Mouse (Mus musculus) midbrain, postnatal 0 days (tissue): ENCODE results near the gene Dnah11. TPM values are rescaled to one million over a fixed set of nuclear protein-coding genes. Genes with fewer than 3 reads are reported as not detected.

ENCODE experiments used
- ATAC-seq: fragments of 200-750 bp; cut with Nextera tagmentation; 2 replicates; pipeline ENCODE4 v1.8.0; 2017; ENCODE audit warnings: moderate number of reproducible peaks, mild to moderate bottlenecking, moderate TSS enrichment, moderate library complexity; ENCODE audit not compliant: low FRiP score
- DNase-seq: peaks from one replicate; pipeline ENCODE4 v3.0.0-alpha.2; 2015; ENCODE audit warnings: low spot score
- H3K27ac ChIP-seq: fragments of 300-500 bp; sonication (generic); 2 replicates; pipeline ENCODE4 v1.5.1; 2014; ENCODE audit warnings: low read depth, mild to moderate bottlenecking, low read length, mixed read lengths
- H3K27me3 ChIP-seq: fragments of 300-500 bp; sonication (generic); 2 replicates; pipeline ENCODE4 v1.6.1; 2014; ENCODE audit warnings: low read length, control low read depth, mixed read lengths; ENCODE audit not compliant: insufficient read depth
- H3K36me3 ChIP-seq: fragments of 300-500 bp; sonication (generic); 2 replicates; pipeline ENCODE4 v1.6.1; 2014; ENCODE audit warnings: low read length, control low read depth, mixed read lengths; ENCODE audit not compliant: insufficient read depth
- H3K4me1 ChIP-seq: fragments of 300-500 bp; sonication (generic); 2 replicates; pipeline ENCODE4 v1.6.1; 2014; ENCODE audit warnings: mild to moderate bottlenecking, control low read depth, antibody characterized with exemption, low read length, mixed read lengths; ENCODE audit not compliant: insufficient read depth
- H3K4me2 ChIP-seq: fragments of 300-500 bp; sonication (generic); 2 replicates; pipeline ENCODE4 v1.6.1; 2014; ENCODE audit warnings: low read depth, mild to moderate bottlenecking, low read length, mixed read lengths; ENCODE audit not compliant: poor library complexity, severe bottlenecking
- H3K4me3 ChIP-seq: fragments of 300-500 bp; sonication (generic); 2 replicates; pipeline ENCODE4 v1.5.1; 2014; ENCODE audit warnings: low read depth, mild to moderate bottlenecking, low read length, moderate library complexity
- H3K9ac ChIP-seq: fragments of 300-500 bp; sonication (generic); replicated peaks from 2 replicates; pipeline ENCODE4 v1.6.1; 2014; ENCODE audit warnings: mild to moderate bottlenecking, low read length, moderate library complexity, mixed read lengths; ENCODE audit not compliant: poor library complexity, severe bottlenecking
- H3K9me3 ChIP-seq: fragments of 300-500 bp; sonication (generic); 2 replicates; pipeline ENCODE4 v1.6.1; 2016; ENCODE audit warnings: low read length, control low read depth
- CTCF ChIP-seq: IDR thresholded peaks from 2 replicates; pipeline ENCODE4 v1.5.1; 2016; ENCODE audit warnings: antibody characterized with exemption, mild to moderate bottlenecking
- WGBS: fragments of 180-500 bp; shearing (Covaris S2); extraction: QIAGEN DNeasy Blood & Tissue Kit; methylation state at CpG from one replicate; pipeline ENCODE4 v1.1.7; 2014; 5-methylcytosine and 5-hydroxymethylcytosine counted together
- polyA plus RNA-seq: library from polyadenylated mRNA; unstranded; fragments of >200 nt; fragmentation: Nextera tagmentation; extraction: Ambion mirVana; gene quantifications from 2 replicates; pipeline ENCODE4 v1.2.1, GENCODE M21; 2015
- total RNA-seq: library from RNA; depleted of rRNA; stranded (reverse); fragments of >200 nt; gene quantifications from 2 replicates; pipeline ENCODE4 v1.2.3, GENCODE M21; 2014

The Dnah11 gene
- total and polyA plus RNA-seq, 2 experiments from 2014 or later = 0.25 to 1.4 TPM

GRCm38 (mm10) chr12:118068785-118069184, 130.1 kb downstream of the Dnah11 start:
- 77% methylated on average over 4 of the region's 4 CpGs for WGBS
- no peak for TF ChIP-seq CTCF
- Histone ChIP-seq H3K4me3 (no peak overlapping the region), H3K4me2 (no peak overlapping the region), H3K4me1 (no peaks in the 10 kb centered on the region), H3K27ac (no peak overlapping the region), H3K27me3 (no peaks in the 10 kb centered on the region), H3K36me3 (no peaks in the 10 kb centered on the region), H3K9me3 (no peaks in the 10 kb centered on the region), H3K9ac (no peak overlapping the region)
- ATAC-seq (no peak), DNase-seq (no peak)

- ATAC-seq = no peak
- TF ChIP-seq CTCF = no peak
- H3K4me1 ChIP-seq = no peaks in the 10 kb centered on the region
- no peak overlapping the region for H3K9ac ChIP-seq
- H3K27ac ChIP-seq = no peak overlapping the region
- no peak overlapping the region for H3K4me2 ChIP-seq
- H3K27me3 ChIP-seq = no peaks in the 10 kb centered on the region
- H3K36me3 ChIP-seq = no peaks in the 10 kb centered on the region
- no peaks in the 10 kb centered on the region for H3K9me3 ChIP-seq
- H3K4me3 ChIP-seq = no peak overlapping the region
- 96% methylated on average over 6 of the region's 6 CpGs for WGBS
- DNase-seq = no peak
Measured at GRCm38 (mm10) chr12:118062343-118062742, 136.5 kb downstream of the Dnah11 start.

DNA sequence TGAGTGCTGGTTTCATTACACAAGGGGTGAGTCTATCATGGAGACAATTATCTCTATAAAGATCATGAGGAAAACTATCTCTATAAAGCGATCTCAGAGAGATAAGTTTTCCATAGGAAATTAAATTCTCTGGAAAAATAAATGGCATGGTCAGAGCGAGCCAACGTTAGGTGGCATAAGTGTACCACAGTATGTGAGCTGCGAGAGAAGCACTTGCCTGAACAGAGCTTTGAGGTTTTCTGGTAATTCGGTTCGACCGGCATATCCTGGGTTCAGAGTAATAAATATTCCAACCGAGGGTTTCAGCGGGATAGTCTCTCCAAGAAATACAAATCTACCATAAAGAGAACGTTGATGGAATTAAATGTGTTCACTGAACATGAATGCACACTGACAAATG, 142.0 kb downstream of the Dnah11 start:
- no peak overlapping the region for H3K4me3 ChIP-seq
- no peak overlapping the region for H3K27ac ChIP-seq
- DNase-seq (peak; percentile 62), ATAC-seq (no peak)
- no peak overlapping the region for H3K9ac ChIP-seq
- TF ChIP-seq CTCF = peak; percentile 73
- no peaks in the 10 kb centered on the region for H3K36me3 ChIP-seq
- no peaks in the 10 kb centered on the region for H3K27me3 ChIP-seq
- peak overlapping the region; percentile 12; the same call in 1 of the 2 replicates for H3K4me2 ChIP-seq
- no peaks in the 10 kb centered on the region for H3K9me3 ChIP-seq
- WGBS = 66% methylated on average over 10 of the region's 10 CpGs
- H3K4me1 ChIP-seq = no peaks in the 10 kb centered on the region

- no peaks in the 10 kb centered on the region for H3K27me3 ChIP-seq
- no peaks in the 10 kb centered on the region for H3K36me3 ChIP-seq
- no peaks in the 10 kb centered on the region for H3K9me3 ChIP-seq
- no peak overlapping the region for H3K4me2 ChIP-seq
- no peak overlapping the region for H3K9ac ChIP-seq
- H3K4me3 ChIP-seq = no peak overlapping the region
- no peak for DNase-seq
- ATAC-seq = no peak
- H3K27ac ChIP-seq = no peak overlapping the region
- TF ChIP-seq CTCF = no peak
- WGBS = 88% methylated on average over 4 of the region's 4 CpGs
- no peaks in the 10 kb centered on the region for H3K4me1 ChIP-seq
Measured at GRCm38 (mm10) chr12:118045381-118045780, 153.5 kb downstream of the Dnah11 start.

- H3K36me3 ChIP-seq = no peaks in the 10 kb centered on the region
- DNase-seq (no peak), ATAC-seq (no peak)
- no peak overlapping the region for H3K4me2 ChIP-seq
- TF ChIP-seq CTCF = no peak
- no peak overlapping the region for H3K27ac ChIP-seq
- H3K9me3 ChIP-seq = no peaks in the 10 kb centered on the region
- WGBS = 83% methylated on average over 1 of the region's 1 CpGs
- no peak overlapping the region for H3K4me3 ChIP-seq
- no peaks in the 10 kb centered on the region for H3K27me3 ChIP-seq
- H3K4me1 ChIP-seq = no peaks in the 10 kb centered on the region
- H3K9ac ChIP-seq = no peak overlapping the region
Measured at GRCm38 (mm10) chr12:118043130-118043647, 155.7 kb downstream of the Dnah11 start.

GRCm38 (mm10) chr12:118042196-118042595, 156.6 kb downstream of the Dnah11 start:
- ATAC-seq = no peak
- TF ChIP-seq CTCF = no peak

More at GRCm38 (mm10) chr12:118042196-118042595, 156.6 kb downstream of the Dnah11 start:
- Histone ChIP-seq H3K9me3 (no peaks in the 10 kb centered on the region), H3K4me2 (no peak overlapping the region), H3K4me3 (no peak overlapping the region), H3K27me3 (no peaks in the 10 kb centered on the region), H3K36me3 (no peaks in the 10 kb centered on the region), H3K4me1 (no peaks in the 10 kb centered on the region), H3K27ac (no peak overlapping the region), H3K9ac (no peak overlapping the region)
- WGBS = 89% methylated on average over 2 of the region's 2 CpGs
- no peak for DNase-seq
